Mouse (Mus musculus): ENCODE data around the gene Stambpl1. TPM values are rescaled to one million over a fixed set of nuclear protein-coding genes. Genes with fewer than 3 reads are reported as not detected.

Gene Stambpl1
- polyA plus RNA-seq, 1 experiment from 2014 or later, result 12.0 TPM

DNA sequence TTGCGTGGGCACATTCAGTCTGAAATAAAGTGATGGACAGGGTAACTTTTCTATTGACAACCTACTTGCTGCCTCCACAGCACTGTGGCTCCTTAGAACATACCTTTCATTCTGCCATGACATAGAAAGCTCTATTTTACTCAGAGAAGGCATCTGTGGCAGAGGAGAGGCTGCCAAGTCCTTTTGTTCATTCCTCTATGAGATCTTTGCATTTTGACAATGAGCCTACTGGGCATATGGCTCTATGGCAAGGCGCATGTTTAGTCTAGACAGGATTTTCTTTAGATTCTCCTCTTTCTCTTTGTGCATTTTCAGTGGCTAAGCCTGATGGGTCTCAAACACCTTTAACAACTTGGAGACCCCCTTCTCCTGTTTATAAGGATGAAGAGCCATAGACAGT is 45.7 kb downstream of the Stambpl1 start:
- no peaks in the 10 kb centered on the region for H3K4me1 ChIP-seq (ENCODE audit: control insufficient read depth, insufficient read depth, low read length)
- H3K4me2 ChIP-seq (ENCODE audit: low read depth, severe bottlenecking), result no peak overlapping the region
- H3K9ac ChIP-seq (ENCODE audit: low read length), result no peak overlapping the region
- H3K9me3 ChIP-seq (ENCODE audit: control insufficient read depth, low read length), result no peaks in the 10 kb centered on the region
- WGBS, result 94% methylated on average over 2 of the region's 2 CpGs
- DNase-seq (ENCODE audit: low spot score) (no peak), ATAC-seq (ENCODE audit: insufficient number of reproducible peaks, low FRiP score, low TSS enrichment, low read depth) (no peak)
- H3K27ac ChIP-seq (replicated peaks; ENCODE audit: low read depth, low read length), result no peak overlapping the region
- no peaks in the 10 kb centered on the region for H3K36me3 ChIP-seq (ENCODE audit: control insufficient read depth, insufficient read depth, low read length)
- H3K4me3 ChIP-seq (ENCODE audit: low read depth, low read length), result no peak overlapping the region
- no peaks in the 10 kb centered on the region for H3K27me3 ChIP-seq (ENCODE audit: control insufficient read depth, insufficient read depth, low read length)

DNA sequence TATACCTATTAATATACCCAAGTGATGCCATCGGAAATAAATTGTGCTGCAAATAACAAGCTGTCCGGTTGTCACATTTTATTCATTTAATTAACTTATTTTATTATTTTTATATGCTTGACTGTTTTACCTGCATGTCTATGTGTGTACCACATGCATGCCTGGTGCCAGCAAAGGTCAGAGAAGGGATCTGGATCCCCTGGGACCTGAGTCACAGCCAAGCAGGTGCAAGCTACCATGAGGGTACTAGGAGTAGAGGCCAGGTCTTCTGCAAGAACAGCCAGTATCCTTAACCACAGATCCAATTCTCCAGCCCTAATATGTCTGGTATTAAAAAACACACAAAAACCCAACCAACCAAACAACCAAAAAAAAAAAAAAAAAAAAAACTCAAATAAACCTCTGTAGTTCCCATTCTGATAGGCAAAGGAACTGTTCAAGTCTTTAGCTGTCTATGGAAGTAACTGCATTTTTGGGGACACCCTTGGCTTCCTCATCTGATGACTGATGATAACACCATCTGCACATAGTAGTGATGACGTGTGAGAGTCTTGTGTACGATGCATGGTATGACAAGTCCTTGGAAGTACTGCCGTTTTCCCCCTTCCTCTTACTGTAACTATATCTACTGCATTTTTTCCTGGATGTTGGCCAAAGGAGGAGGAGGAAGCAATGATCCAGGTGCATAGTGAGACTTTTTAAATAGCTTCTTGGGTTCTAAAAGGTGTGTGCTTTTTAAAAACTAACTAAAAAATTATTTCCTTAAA is 48.4 kb downstream of the Stambpl1 start:
- no peaks in the 10 kb centered on the region for H3K27me3 ChIP-seq (ENCODE audit: control insufficient read depth, insufficient read depth, low read length)
- no peak for ATAC-seq (ENCODE audit: insufficient number of reproducible peaks, low FRiP score, low TSS enrichment, low read depth)
- no peak overlapping the region for H3K4me2 ChIP-seq (ENCODE audit: low read depth, severe bottlenecking)
- no peak overlapping the region for H3K9ac ChIP-seq (ENCODE audit: low read length)
- no peak overlapping the region for H3K4me3 ChIP-seq (ENCODE audit: low read depth, low read length)
- no peak for DNase-seq (ENCODE audit: low spot score)
- no peak overlapping the region for H3K27ac ChIP-seq (replicated peaks; ENCODE audit: low read depth, low read length)
- no peaks in the 10 kb centered on the region for H3K4me1 ChIP-seq (ENCODE audit: control insufficient read depth, insufficient read depth, low read length)
- H3K36me3 ChIP-seq (ENCODE audit: control insufficient read depth, insufficient read depth, low read length), result no peaks in the 10 kb centered on the region
- 89% methylated on average over 5 of the region's 5 CpGs for WGBS
- H3K9me3 ChIP-seq (ENCODE audit: control insufficient read depth, low read length), result no peaks in the 10 kb centered on the region

- WGBS, result 68% methylated on average over 15 of the region's 15 CpGs
Measured at GRCm38 (mm10) chr19:34241247-34241915, 49.4 kb downstream of the Stambpl1 start.

DNA sequence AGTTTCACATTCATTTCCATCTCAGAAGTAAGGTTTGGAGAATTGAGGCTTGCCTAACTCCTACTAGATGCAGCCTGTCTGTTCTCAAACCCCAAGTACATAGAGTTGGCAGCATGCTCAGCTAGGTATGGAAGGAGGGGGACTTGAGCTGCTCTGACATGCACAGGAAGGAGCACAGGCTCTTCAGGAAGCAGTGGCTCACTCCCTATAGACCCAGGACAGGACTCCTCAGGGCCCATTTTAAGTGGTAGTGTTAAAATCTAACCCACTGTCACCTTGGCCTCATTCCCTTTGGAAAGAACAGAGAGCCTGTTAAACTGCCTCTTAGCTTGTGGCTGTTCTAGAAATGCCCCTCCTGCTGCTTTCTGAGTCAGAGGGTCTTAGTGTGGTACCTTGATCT is 50.9 kb downstream of the Stambpl1 start:
- H3K4me2 ChIP-seq (ENCODE audit: low read depth, severe bottlenecking), result no peak overlapping the region
- no peaks in the 10 kb centered on the region for H3K9me3 ChIP-seq (ENCODE audit: control insufficient read depth, low read length)
- H3K4me3 ChIP-seq (ENCODE audit: low read depth, low read length), result no peak overlapping the region
- no peaks in the 10 kb centered on the region for H3K36me3 ChIP-seq (ENCODE audit: control insufficient read depth, insufficient read depth, low read length)
- H3K4me1 ChIP-seq (ENCODE audit: control insufficient read depth, insufficient read depth, low read length), result no peaks in the 10 kb centered on the region
- ATAC-seq (ENCODE audit: insufficient number of reproducible peaks, low FRiP score, low TSS enrichment, low read depth) (no peak), DNase-seq (ENCODE audit: low spot score) (no peak)
- no peak overlapping the region for H3K27ac ChIP-seq (replicated peaks; ENCODE audit: low read depth, low read length)
- no peaks in the 10 kb centered on the region for H3K27me3 ChIP-seq (ENCODE audit: control insufficient read depth, insufficient read depth, low read length)
- no peak overlapping the region for H3K9ac ChIP-seq (ENCODE audit: low read length)

More at GRCm38 (mm10) chr19:34241247-34241915, 49.4 kb downstream of the Stambpl1 start:
- no peak overlapping the region for H3K9ac ChIP-seq (ENCODE audit: low read length)
- H3K27ac ChIP-seq (replicated peaks; ENCODE audit: low read depth, low read length), result no peak overlapping the region
- no peak for ATAC-seq (ENCODE audit: insufficient number of reproducible peaks, low FRiP score, low TSS enrichment, low read depth)
- H3K36me3 ChIP-seq (ENCODE audit: control insufficient read depth, insufficient read depth, low read length), result no peaks in the 10 kb centered on the region
- no peaks in the 10 kb centered on the region for H3K4me1 ChIP-seq (ENCODE audit: control insufficient read depth, insufficient read depth, low read length)
- H3K9me3 ChIP-seq (ENCODE audit: control insufficient read depth, low read length), result no peaks in the 10 kb centered on the region
- no peaks in the 10 kb centered on the region for H3K27me3 ChIP-seq (ENCODE audit: control insufficient read depth, insufficient read depth, low read length)
- H3K4me3 ChIP-seq (ENCODE audit: low read depth, low read length), result no peak overlapping the region
- no peak overlapping the region for H3K4me2 ChIP-seq (ENCODE audit: low read depth, severe bottlenecking)
- no peak for DNase-seq (ENCODE audit: low spot score)

GRCm38 (mm10) chr19:34244056-34244455 is 52.0 kb downstream of the Stambpl1 start:
- Histone ChIP-seq H3K4me3 (ENCODE audit: low read depth, low read length) (no peak overlapping the region), H3K4me2 (ENCODE audit: low read depth, severe bottlenecking) (no peak overlapping the region), H3K27me3 (ENCODE audit: control insufficient read depth, insufficient read depth, low read length) (no peaks in the 10 kb centered on the region), H3K4me1 (ENCODE audit: control insufficient read depth, insufficient read depth, low read length) (no peaks in the 10 kb centered on the region), H3K9ac (ENCODE audit: low read length) (no peak overlapping the region), H3K9me3 (ENCODE audit: control insufficient read depth, low read length) (no peaks in the 10 kb centered on the region), H3K27ac (replicated peaks; ENCODE audit: low read depth, low read length) (no peak overlapping the region), H3K36me3 (ENCODE audit: control insufficient read depth, insufficient read depth, low read length) (no peaks in the 10 kb centered on the region)
- ATAC-seq (ENCODE audit: insufficient number of reproducible peaks, low FRiP score, low TSS enrichment, low read depth) (no peak), DNase-seq (ENCODE audit: low spot score) (peak; percentile 71)
- WGBS, result 18% methylated on average over 6 of the region's 6 CpGs

DNA sequence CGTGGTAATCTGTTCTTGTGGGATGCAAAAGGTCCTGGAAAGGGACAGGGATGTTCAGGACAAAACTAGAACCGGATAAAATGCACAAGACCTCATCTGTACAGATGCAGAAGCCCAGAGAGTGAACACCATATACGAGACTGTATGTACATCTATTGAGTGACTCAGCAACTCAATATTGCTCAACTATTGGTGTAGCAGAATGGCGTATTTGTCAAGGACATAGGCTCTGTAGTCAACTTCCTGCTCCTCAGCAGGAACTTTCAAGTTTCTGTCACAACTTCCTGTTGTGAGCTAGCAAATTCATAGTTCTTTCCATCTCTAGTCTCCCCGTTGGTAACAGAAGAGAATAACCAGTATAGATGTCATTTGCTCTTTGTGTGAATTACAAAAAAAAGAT is 56.5 kb downstream of the Stambpl1 start:
- Histone ChIP-seq H3K4me2 (ENCODE audit: low read depth, severe bottlenecking) (no peak overlapping the region), H3K36me3 (ENCODE audit: control insufficient read depth, insufficient read depth, low read length) (no peaks in the 10 kb centered on the region), H3K4me3 (ENCODE audit: low read depth, low read length) (no peak overlapping the region), H3K9ac (ENCODE audit: low read length) (no peak overlapping the region), H3K27me3 (ENCODE audit: control insufficient read depth, insufficient read depth, low read length) (no peaks in the 10 kb centered on the region), H3K27ac (replicated peaks; ENCODE audit: low read depth, low read length) (no peak overlapping the region), H3K9me3 (ENCODE audit: control insufficient read depth, low read length) (no peaks in the 10 kb centered on the region), H3K4me1 (ENCODE audit: control insufficient read depth, insufficient read depth, low read length) (no peaks in the 10 kb centered on the region)
- ATAC-seq (ENCODE audit: insufficient number of reproducible peaks, low FRiP score, low TSS enrichment, low read depth) (no peak), DNase-seq (ENCODE audit: low spot score) (no peak)
- 86% methylated on average over 5 of the region's 5 CpGs for WGBS

- Histone ChIP-seq H3K4me1 (ENCODE audit: control insufficient read depth, insufficient read depth, low read length) (0 out of 2 replicates have a peak, but pooled peaks cover 2% of the 10 kb centered on the region), H3K4me3 (ENCODE audit: low read depth, low read length) (no peak overlapping the region), H3K9ac (ENCODE audit: low read length) (no peak overlapping the region), H3K36me3 (ENCODE audit: control insufficient read depth, insufficient read depth, low read length) (no peaks in the 10 kb centered on the region), H3K27me3 (ENCODE audit: control insufficient read depth, insufficient read depth, low read length) (no peaks in the 10 kb centered on the region), H3K27ac (replicated peaks; ENCODE audit: low read depth, low read length) (no peak overlapping the region), H3K4me2 (ENCODE audit: low read depth, severe bottlenecking) (no peak overlapping the region), H3K9me3 (ENCODE audit: control insufficient read depth, low read length) (no peaks in the 10 kb centered on the region)
- ATAC-seq (ENCODE audit: insufficient number of reproducible peaks, low FRiP score, low TSS enrichment, low read depth) (no peak), DNase-seq (ENCODE audit: low spot score) (no peak)
- WGBS, result 80% methylated on average over 4 of the region's 4 CpGs
Measured at GRCm38 (mm10) chr19:34250621-34251020, 58.6 kb downstream of the Stambpl1 start.

DNA sequence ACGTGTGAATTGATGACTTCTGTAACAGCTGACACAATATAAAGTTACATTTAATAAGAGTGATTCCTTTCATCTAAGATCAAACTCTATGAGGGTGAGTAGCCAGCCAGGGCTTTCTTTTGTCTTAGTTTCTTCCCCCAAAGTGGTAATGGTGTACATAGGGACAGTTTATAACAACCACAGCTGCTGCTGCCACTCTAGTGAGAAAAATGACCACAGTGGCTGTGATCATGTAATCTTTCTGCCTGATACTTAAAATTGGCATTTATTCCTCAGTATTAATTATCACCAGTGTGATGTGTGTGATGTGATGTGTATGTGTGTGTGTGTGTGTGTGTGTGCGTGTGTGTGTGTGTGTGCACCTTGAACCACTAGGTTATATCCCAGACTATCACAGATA is 59.9 kb downstream of the Stambpl1 start:
- no peaks in the 10 kb centered on the region for H3K36me3 ChIP-seq (ENCODE audit: control insufficient read depth, insufficient read depth, low read length)
- DNase-seq (ENCODE audit: low spot score) (no peak), ATAC-seq (ENCODE audit: insufficient number of reproducible peaks, low FRiP score, low TSS enrichment, low read depth) (no peak)
- 0 out of 2 replicates have a peak, but pooled peaks cover 2% of the 10 kb centered on the region for H3K4me1 ChIP-seq (ENCODE audit: control insufficient read depth, insufficient read depth, low read length)
- H3K4me2 ChIP-seq (ENCODE audit: low read depth, severe bottlenecking), result no peak overlapping the region
- H3K27ac ChIP-seq (replicated peaks; ENCODE audit: low read depth, low read length), result no peak overlapping the region
- 72% methylated on average over 2 of the region's 2 CpGs for WGBS
- H3K4me3 ChIP-seq (ENCODE audit: low read depth, low read length), result no peak overlapping the region
- H3K9me3 ChIP-seq (ENCODE audit: control insufficient read depth, low read length), result no peaks in the 10 kb centered on the region
- no peaks in the 10 kb centered on the region for H3K27me3 ChIP-seq (ENCODE audit: control insufficient read depth, insufficient read depth, low read length)
- H3K9ac ChIP-seq (ENCODE audit: low read length), result no peak overlapping the region
